Mouse (Mus musculus): Measurements from ENCODE around the gene Synpo2. TPM values are rescaled to one million over a fixed set of nuclear protein-coding genes. Genes with fewer than 3 reads are reported as not detected.

The Synpo2 gene
- 0.39 TPM in 1 of 3 replicates, not detected in the others for total RNA-seq (2017)

- no peak for ATAC-seq (replicated peaks; ENCODE audit: insufficient number of reproducible peaks, low FRiP score, low TSS enrichment, poor library complexity, severe bottlenecking)
Observed at GRCm38 (mm10) chr3:123235921-123236320, at the start of gene Synpo2. TSS of gene Synpo2 (minus strand) at chr3:123236149.

- no peak for ATAC-seq (replicated peaks; ENCODE audit: insufficient number of reproducible peaks, low FRiP score, low TSS enrichment, poor library complexity, severe bottlenecking)
Observed at GRCm38 (mm10) chr3:123285649-123286048, 49.7 kb upstream of the Synpo2 start.

- no peak for ATAC-seq (replicated peaks; ENCODE audit: insufficient number of reproducible peaks, low FRiP score, low TSS enrichment, poor library complexity, severe bottlenecking)
Observed at GRCm38 (mm10) chr3:123284284-123284683, 48.3 kb upstream of the Synpo2 start.

GRCm38 (mm10) chr3:123282866-123283615, 47.1 kb upstream of the Synpo2 start:
- ATAC-seq (replicated peaks; ENCODE audit: insufficient number of reproducible peaks, low FRiP score, low TSS enrichment, poor library complexity, severe bottlenecking), result no peak

GRCm38 (mm10) chr3:123267741-123268201, 31.8 kb upstream of the Synpo2 start:
- no peak for ATAC-seq (replicated peaks; ENCODE audit: insufficient number of reproducible peaks, low FRiP score, low TSS enrichment, poor library complexity, severe bottlenecking)

GRCm38 (mm10) chr3:123266753-123267651, 31.1 kb upstream of the Synpo2 start, which contains the start of gene Sec24d:
TSS of gene Sec24d (plus strand) at chr3:123267455.
- peak; percentile 80 for ATAC-seq (replicated peaks; ENCODE audit: insufficient number of reproducible peaks, low FRiP score, low TSS enrichment, poor library complexity, severe bottlenecking)

- ATAC-seq (replicated peaks; ENCODE audit: insufficient number of reproducible peaks, low FRiP score, low TSS enrichment, poor library complexity, severe bottlenecking), result no peak
Observed at GRCm38 (mm10) chr3:123264706-123265105, 28.8 kb upstream of the Synpo2 start.

- ATAC-seq (replicated peaks; ENCODE audit: insufficient number of reproducible peaks, low FRiP score, low TSS enrichment, poor library complexity, severe bottlenecking), result no peak
Observed at GRCm38 (mm10) chr3:123258709-123259108, 22.8 kb upstream of the Synpo2 start.

GRCm38 (mm10) chr3:123256181-123257101, 20.5 kb upstream of the Synpo2 start:
- ATAC-seq (replicated peaks; ENCODE audit: insufficient number of reproducible peaks, low FRiP score, low TSS enrichment, poor library complexity, severe bottlenecking), result 0 out of 2 replicates have a peak, but pooled peaks have one; percentile 53

- no peak for ATAC-seq (replicated peaks; ENCODE audit: insufficient number of reproducible peaks, low FRiP score, low TSS enrichment, poor library complexity, severe bottlenecking)
Observed at GRCm38 (mm10) chr3:123245646-123246045, 9.7 kb upstream of the Synpo2 start.

- no peak for ATAC-seq (replicated peaks; ENCODE audit: insufficient number of reproducible peaks, low FRiP score, low TSS enrichment, poor library complexity, severe bottlenecking)
Observed at GRCm38 (mm10) chr3:123244376-123244775, 8.4 kb upstream of the Synpo2 start.

- ATAC-seq (replicated peaks; ENCODE audit: insufficient number of reproducible peaks, low FRiP score, low TSS enrichment, poor library complexity, severe bottlenecking), result no peak
Observed at GRCm38 (mm10) chr3:123237446-123237845, 1.5 kb upstream of the Synpo2 start.

- no peak for ATAC-seq (replicated peaks; ENCODE audit: insufficient number of reproducible peaks, low FRiP score, low TSS enrichment, poor library complexity, severe bottlenecking)
Observed at GRCm38 (mm10) chr3:123237039-123237438, 1.1 kb upstream of the Synpo2 start.

GRCm38 (mm10) chr3:123235495-123235894, 454 bp downstream of the Synpo2 start:
- ATAC-seq (replicated peaks; ENCODE audit: insufficient number of reproducible peaks, low FRiP score, low TSS enrichment, poor library complexity, severe bottlenecking), result no peak

- ATAC-seq (replicated peaks; ENCODE audit: insufficient number of reproducible peaks, low FRiP score, low TSS enrichment, poor library complexity, severe bottlenecking), result no peak
Observed at GRCm38 (mm10) chr3:123234191-123234836, 1.6 kb downstream of the Synpo2 start.

- ATAC-seq (replicated peaks; ENCODE audit: insufficient number of reproducible peaks, low FRiP score, low TSS enrichment, poor library complexity, severe bottlenecking), result no peak
Observed at GRCm38 (mm10) chr3:123231639-123232038, 4.3 kb downstream of the Synpo2 start.

GRCm38 (mm10) chr3:123227276-123227675, 8.7 kb downstream of the Synpo2 start:
- no peak for ATAC-seq (replicated peaks; ENCODE audit: insufficient number of reproducible peaks, low FRiP score, low TSS enrichment, poor library complexity, severe bottlenecking)

GRCm38 (mm10) chr3:123218646-123219045, 17.3 kb downstream of the Synpo2 start:
- no peak for ATAC-seq (replicated peaks; ENCODE audit: insufficient number of reproducible peaks, low FRiP score, low TSS enrichment, poor library complexity, severe bottlenecking)
